Mouse (Mus musculus): ENCODE data around the gene Cryba4.

DNA sequence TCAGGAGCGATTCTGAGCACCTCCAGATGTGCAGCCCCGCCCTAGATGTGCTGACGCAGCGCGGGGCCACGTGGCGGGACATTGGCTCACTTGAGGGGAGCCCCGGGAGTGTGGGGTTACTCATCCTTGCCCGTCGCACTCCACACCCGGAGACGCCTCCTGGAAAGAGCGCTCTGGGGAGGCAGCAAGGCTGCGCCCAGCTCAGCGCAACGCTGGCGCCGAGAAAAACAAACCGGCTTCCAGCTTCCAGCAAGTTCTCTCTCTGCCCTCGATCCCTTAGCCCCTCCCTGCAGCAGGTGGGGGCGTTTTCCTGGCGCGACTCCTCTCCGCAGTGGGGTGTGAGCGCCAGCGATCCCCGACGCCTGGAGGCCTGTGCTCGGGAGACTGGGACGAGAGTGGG lies 25.0 kb downstream of the Cryba4 start:
- TF ChIP-seq CTCF (IDR thresholded peaks at IDR 0.05), result no peak
- no peak for TF ChIP-seq POLR2A (IDR thresholded peaks at IDR 0.05; ENCODE audit: insufficient read depth, low read depth, low read length)
- no peak for TF ChIP-seq EP300 (IDR thresholded peaks at IDR 0.05; ENCODE audit: insufficient read depth, low read depth, low read length)

Data from heart, adult 2 months (tissue).